Mouse (Mus musculus): ENCODE measurements around the gene Gm20388.

- TF ChIP-seq CTCF (IDR thresholded peaks at IDR 0.05; ENCODE audit: borderline replicate concordance, extremely low read depth, insufficient read depth, insufficient read length) (no peak), POLR2A (IDR thresholded peaks at IDR 0.05; ENCODE audit: borderline replicate concordance, extremely low read depth, insufficient read depth, insufficient read length, poor library complexity, severe bottlenecking) (no peak)
Measured at GRCm38 (mm10) chr8:123113908-123114469, 3203.3 kb downstream of the Gm20388 start.

All from brain, embryonic 14.5 days (tissue).